In the genomic region with DNA sequence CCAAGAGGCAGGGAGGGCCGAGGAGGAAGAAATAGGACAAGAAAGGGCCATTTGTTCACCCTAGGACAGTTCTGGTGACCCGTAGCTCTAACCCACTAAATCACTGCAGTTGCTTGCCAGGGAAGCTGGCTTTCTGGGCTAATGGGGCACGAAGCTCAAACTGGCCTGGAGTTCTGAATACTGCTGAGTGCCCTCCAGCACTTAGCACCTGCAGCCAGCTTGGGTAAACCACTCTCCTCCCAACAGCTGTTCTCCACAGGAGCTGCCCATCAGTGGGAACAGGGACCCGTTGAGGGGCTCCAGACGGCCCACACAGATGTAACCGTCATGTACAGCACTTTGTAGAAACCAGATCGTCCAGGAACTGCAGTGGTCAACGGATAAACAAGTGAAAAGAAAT, we compare ENCODE assay signal across 8 mouse cellular contexts.
DNase-seq lines count a peak whose midpoint lies in the region; ATAC-seq lines count a peak whose summit lies in the region.

No protein-coding gene starts in this region.

- H3K36me3 ChIP-seq in hindbrain, embryonic 12.5 days = no peaks in the 10 kb centered on the region

- peak; percentile 0 for DNase-seq in cerebellum, adult 11 months
- DNase-seq in cerebellum, adult 18-20 months = no peak
- DNase-seq in ZHBTc4 (ENCODE audit: low read depth, low spot score) = peak; percentile 2
- peak; percentile 68 for DNase-seq in mesoderm, embryonic 11.5 days (ENCODE audit: low read depth, low spot score)
- no peak for DNase-seq in urinary bladder, adult 2 months (ENCODE audit: low spot score)
- no peak for DNase-seq in frontal cortex, postnatal 14 days (ENCODE audit: low spot score in 2 of 2)

- peak; percentile 46; the same call in 1 of the 2 replicates for ATAC-seq in hindbrain, embryonic 12.5 days (ENCODE audit: low FRiP score)
- ATAC-seq in frontal cortex, adult (ENCODE audit: low TSS enrichment) = no peak

- peaks cover 3% of the 10 kb centered on the region; the same call in 1 of the 2 replicates for H3K4me1 ChIP-seq in hindbrain, embryonic 12.5 days

- H3K4me3 ChIP-seq in hindbrain, embryonic 12.5 days = no peak overlapping the region

- 35% methylated on average over 8 of the region's 8 CpGs for WGBS in hindbrain, embryonic 12.5 days

- H3K9me3 ChIP-seq in hindbrain, embryonic 12.5 days (replicated peaks) = no peaks in the 10 kb centered on the region

- no peak overlapping the region for H3K9ac ChIP-seq in hindbrain, embryonic 12.5 days

- H3K27ac ChIP-seq in hindbrain, embryonic 12.5 days = no peak overlapping the region

- H3K27me3 ChIP-seq in hindbrain, embryonic 12.5 days = no peaks in the 10 kb centered on the region

- H3K4me2 ChIP-seq in hindbrain, embryonic 12.5 days (replicated peaks) = no peak overlapping the region

Comparison
In these comparisons a context has a peak if more than half of its experiments do, and no peak if none do; other contexts are left out.
1. DNase-seq: peak in cerebellum, adult 11 months (single experiment), ZHBTc4 (single experiment) and mesoderm, embryonic 11.5 days (single experiment); none in cerebellum, adult 18-20 months (0 of 2), urinary bladder, adult 2 months (single experiment) and frontal cortex, postnatal 14 days (0 of 2).